Mouse (Mus musculus) embryonic fibroblast, embryonic 13.5 days (primary cell): ENCODE data around the gene Eml2.

ENCODE experiments used
- CTCF ChIP-seq: IDR thresholded peaks from 2 replicates; pipeline ENCODE4 v1.5.1; 2011; ENCODE audit warnings: mild to moderate bottlenecking, control low read depth, low read length, moderate library complexity, borderline replicate concordance; ENCODE audit not compliant: insufficient read depth
- POLR2A ChIP-seq: IDR thresholded peaks from 2 replicates; pipeline ENCODE4 v1.6.1; 2011; ENCODE audit warnings: low read depth, mild to moderate bottlenecking, control low read depth, low read length, moderate library complexity

- TF ChIP-seq POLR2A = no peak
- TF ChIP-seq CTCF = no peak
Observed at GRCm38 (mm10) chr7:19179936-19180335, 3.7 kb downstream of the Eml2 start.
